Mouse (Mus musculus): ENCODE data around the gene Nfkbie. TPM values are rescaled to one million over a fixed set of nuclear protein-coding genes. Genes with fewer than 3 reads are reported as not detected.
A peak's percentile ranks its signal among the peaks of the same experiment; 100 is the strongest.

Nfkbie gene
- 1 to 10 TPM; 1.8 to 2.8 TPM for total RNA-seq (2021)
- long read RNA-seq, experiment 1, partial matches to known transcripts = 1 of 3 reads
- long read RNA-seq, experiment 1, other reads (novel, unspliced or antisense) = 0 of 3 reads
- long read RNA-seq, experiment 2, partial matches to known transcripts = 0 of 5 reads
- long read RNA-seq, experiment 2, other reads (novel, unspliced or antisense) = 0 of 5 reads

DNA sequence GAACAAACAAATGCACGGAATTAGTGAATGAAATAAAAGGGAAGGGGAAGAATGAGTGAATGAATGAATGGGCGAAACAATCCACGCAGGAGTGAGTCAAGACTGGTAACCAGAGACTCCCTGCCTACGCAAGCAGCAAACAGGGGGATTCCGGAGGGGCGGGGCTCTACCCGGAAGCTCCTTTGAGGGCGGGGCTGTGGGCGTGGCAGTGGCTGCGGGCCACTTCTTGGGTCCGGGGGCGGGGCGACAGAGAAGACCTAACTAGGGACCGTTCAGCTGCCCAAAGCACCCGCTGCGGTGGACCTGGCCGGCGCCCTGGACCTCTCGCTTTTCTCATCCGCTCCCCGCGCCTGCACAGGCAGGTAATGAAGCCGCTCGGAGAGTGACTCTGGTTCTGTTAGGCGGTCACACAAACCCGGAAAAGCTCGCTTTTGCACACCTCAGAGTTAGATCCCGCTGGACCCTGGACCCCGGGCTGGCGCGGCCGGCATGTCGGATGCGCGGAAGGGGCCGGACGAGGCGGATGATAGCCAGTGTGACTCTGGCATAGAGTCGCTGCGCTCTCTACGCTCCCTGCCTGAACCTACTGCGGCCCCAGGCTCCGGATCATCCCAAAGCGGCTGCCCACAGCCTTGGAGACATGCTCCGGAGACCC lies at the start of gene Nfkbie:
Nfkbie (plus strand) TSS at position 252 of the 655 bp plus-strand sequence.
- peak; percentile 88 to 91 for DNase-seq (ENCODE audit: low spot score in 2 of 2)

DNA sequence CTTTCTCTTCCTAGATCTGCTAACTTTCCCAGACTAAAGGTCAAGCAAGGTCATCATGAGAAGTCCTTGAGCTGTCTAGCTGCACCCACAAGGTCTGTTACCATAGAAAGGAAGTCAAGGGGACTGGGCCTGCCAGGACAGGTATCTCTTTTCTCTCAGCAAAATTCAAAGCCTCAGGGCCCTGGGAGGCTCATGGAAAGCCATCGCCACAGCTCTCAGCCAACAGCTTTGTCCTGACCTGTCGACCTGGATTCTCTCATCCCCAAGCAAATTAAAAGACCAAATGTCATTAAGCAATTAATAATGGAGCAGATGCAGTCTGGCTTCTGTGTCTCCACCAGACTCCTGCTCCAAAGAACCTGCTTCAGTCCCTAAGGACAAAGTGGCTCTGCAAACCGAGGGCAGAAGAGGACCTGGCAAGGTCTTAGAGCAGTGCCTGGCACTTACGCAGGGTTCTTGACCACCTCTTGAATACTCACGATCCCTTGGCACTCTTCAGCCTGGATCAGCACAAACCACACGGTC lies 49.5 kb upstream of the Nfkbie start:
- DNase-seq (ENCODE audit: low spot score in 2 of 2) = no peak

DNA sequence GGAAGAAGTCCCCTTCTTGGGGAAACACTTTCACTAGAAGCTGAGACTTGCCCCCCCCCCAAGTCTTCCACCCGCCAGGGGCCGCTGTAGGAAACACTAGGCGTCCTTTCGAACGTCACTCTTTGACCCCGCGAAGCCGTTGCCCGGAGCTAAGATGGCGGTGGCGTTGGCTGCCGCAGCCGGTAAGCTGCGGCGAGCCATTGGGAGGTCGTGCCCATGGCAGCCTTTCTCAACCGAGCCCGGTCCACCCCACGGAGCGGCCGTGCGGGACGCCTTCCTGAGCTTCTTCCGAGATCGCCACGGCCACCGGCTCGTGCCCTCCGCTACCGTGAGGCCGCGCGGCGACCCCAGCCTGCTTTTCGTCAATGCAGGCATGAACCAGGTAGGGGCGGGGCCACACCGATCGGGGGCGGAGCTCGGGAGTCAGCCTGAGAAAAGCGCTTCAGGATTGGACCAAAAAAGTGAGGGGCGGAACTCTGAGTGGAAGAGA lies 48.8 kb upstream of the Nfkbie start, which contains the start of gene Aars2:
Aars2 (plus strand) TSS at position 142 of the 490 bp plus-strand sequence.
- DNase-seq (ENCODE audit: low spot score in 2 of 2) = peak; percentile 92 to 95

DNA sequence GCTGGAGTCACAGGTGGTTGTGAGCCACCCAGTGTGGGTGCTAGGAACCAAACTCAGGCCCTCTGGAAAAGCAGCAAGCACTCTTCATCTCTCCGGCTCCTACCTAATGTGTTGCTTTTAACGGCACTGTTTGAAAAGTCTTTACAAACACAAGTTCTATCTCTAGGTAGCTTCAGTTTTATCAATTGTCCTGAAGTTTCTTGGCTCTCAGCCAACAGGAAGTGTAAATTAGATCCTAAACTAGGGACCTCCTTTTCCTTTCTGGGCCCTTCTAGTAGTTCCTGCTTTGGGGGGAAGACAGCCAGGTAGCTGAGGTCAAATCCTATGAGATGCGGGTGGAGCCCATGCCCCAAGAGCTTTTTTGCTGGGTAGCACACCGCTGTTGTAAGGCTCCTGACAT lies 44.6 kb upstream of the Nfkbie start:
- no peak for DNase-seq (ENCODE audit: low spot score in 2 of 2)

DNA sequence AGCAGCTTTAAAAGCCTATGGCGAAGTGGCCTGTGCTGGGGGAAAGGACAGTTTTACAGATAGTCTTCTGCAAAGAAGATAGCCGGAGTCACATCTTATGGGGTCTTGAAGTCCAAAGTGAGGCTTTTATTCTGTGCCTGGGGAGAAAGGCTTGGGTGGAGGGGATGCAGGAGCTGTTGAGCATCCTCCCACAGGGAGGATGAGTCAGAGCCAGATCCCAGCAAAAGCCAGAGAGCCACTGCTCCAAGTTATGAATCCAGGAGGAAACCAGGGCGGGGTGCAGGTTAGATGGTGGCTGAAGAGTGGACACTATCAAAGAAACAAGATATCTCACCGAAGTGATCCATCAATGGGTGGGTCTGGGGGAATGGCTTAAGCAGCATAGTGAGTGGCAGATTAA lies 43.7 kb upstream of the Nfkbie start:
- DNase-seq (ENCODE audit: low spot score in 2 of 2) = no peak

DNA sequence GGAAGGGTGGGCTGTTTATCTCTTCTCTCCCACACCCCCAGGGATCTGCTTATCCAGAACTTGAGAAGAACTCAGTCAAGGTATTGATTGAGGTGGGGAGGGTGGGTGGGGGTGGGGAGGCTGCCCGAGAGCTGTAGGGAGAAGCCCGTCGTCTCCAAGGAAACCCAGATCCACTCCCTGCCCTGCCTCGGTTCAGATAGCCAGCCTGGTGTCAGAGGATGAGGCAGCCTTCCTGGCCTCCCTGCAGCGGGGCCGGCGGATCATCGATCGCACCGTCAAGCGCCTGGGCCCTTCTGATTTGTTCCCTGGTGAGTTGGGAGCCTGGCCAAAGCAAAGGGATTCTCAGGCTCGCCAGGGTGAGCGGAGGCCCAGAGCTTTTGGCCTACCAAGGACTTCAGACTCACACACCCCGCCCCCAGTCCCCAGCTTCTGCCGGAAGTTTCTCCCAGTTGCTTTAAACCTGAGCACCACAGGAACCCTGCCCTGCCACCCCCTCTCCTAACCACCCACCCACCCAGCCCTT lies 40.2 kb upstream of the Nfkbie start:
- DNase-seq (ENCODE audit: low spot score in 2 of 2) = no peak

DNA sequence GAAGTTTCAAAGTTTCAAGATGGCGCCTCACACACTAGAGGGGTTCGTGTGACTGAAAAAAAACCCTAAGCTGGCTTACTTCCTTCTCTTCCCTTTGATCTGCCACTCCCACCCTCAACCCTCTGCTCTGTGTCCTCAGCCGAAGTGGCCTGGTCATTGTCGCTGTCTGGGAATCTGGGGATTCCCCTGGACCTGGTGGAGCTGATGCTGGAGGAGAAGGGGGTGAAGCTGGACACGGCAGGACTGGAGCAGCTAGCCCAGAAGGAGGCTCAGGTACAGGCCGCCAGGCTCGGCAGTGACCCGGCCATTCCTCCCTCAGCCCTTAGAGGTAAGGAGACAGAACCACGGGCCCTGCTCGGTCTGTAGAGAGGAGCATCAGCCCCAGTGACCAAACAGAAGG lies 39.7 kb upstream of the Nfkbie start:
- DNase-seq (ENCODE audit: low spot score in 2 of 2) = no peak

DNA sequence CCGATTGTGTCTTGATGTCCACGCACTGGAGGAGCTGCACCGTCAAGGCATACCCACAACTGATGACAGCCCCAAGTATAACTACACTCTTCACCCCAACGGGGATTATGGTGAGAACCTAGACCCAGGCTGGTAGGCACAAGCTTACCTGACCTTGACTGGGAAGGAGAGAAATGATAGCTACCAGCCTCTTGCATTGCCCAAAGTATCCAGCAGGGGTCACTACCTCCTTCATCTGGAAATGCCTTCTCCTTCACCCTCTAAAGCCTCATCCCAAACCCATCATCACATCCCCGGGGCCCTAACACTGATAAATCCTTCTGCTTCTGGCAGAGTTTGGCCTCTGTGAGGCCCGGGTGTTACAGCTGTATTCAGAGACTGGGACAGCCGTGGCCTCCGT lies 39.0 kb upstream of the Nfkbie start:
- DNase-seq (ENCODE audit: low spot score in 2 of 2) = peak; percentile 81 to 90

DNA sequence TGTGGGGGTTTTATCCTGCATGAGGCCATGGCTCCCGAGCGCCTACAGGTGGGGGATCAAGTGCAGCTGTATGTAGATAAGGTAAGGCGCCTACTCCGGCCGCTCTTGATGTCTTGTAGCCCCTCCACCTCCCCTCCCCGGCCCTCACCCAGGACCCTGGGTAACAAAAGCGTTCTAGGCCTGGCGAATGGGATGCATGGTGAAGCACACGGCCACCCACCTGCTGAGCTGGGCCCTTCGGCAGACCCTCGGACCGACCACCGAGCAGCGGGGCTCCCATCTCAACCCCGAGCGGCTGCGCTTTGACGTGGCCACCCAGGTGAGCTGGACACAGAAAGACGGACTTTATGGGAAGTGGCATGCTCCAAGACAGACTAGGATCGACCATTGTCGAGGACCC lies 38.4 kb upstream of the Nfkbie start:
- DNase-seq (ENCODE audit: low spot score in 2 of 2) = no peak

DNA sequence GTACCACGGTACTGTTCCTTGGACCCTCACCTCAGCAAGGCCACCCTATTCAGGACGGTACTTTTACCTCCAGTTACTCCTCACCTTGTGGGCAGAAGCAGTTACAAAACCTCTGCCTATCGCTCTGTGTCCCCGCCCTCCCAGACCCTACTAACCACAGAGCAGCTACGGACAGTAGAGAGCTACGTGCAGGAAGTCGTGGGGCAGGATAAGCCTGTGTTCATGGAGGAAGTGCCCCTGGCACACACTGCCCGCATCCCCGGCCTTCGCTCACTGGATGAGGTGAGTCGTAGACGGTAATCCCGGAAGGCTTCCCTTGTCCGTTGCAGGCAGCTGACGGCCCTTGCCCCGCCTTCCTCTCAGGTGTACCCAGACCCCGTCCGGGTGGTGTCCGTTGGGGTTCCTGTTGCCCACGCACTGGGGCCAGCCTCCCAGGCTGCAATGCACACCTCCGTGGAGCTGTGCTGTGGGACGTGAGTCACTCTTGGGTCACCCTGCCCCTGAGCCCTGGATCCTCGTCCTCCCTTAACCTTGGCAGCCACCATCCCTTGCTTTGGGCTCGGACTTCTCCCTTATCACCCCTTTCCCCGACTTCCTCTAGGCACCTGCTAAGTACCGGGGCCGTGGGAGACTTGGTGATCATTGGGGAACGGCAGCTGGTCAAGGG lies 37.8 kb upstream of the Nfkbie start:
- DNase-seq (ENCODE audit: low spot score in 2 of 2) = no peak

DNA sequence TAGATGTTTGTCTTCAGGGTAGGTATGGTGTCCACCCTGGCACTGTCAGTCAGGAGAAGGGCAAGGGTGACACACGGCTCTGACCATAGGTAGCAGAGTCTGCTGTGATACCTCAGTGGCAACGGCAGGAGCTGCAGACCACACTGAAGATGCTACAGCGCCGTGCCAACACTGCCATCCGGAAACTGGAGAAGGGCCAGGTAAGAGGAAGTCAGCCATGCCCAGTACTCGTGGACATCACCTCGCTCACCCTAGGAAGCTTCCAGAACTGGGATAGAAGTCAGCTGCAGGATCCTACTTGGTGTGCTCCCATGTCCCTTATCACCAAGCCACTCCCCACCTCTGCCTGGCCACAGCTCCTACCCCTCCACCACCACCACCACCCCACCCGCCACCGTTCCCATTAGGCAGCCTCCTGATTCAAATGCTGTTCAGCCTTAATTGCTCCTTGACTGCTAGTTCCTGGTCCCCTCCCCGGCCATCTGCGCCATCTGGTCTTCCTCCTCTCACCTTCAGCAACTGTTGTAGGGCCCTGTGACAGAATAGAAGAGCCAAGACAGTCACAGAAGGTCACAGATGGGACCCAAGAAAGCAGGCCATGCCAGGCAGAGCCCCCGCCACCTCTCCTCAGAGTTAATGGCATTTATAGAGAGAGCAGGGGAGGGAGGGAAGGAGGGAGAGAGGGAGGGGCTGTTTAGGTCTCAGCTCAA lies 36.6 kb upstream of the Nfkbie start:
- no peak for DNase-seq (ENCODE audit: low spot score in 2 of 2)

DNA sequence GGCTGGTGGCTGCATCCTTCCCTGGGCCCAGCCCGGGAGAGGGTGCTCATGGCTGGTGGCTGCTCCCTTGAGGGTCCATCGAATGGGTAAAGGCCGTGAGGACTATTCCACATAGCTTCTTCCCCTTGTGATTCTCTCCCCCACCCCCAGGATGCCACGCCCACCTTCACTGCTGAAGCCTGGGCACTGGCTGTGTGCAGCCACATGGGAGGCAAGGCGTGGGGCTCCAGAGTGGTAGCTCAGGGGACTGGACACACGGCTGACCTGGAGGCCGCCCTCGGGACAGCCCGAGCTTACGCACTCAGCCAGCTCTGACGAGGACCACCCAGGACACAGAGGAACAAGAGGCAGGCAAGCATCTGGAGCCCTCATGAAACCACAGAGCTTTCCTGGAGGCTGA lies 35.4 kb upstream of the Nfkbie start:
- DNase-seq (ENCODE audit: low spot score in 2 of 2) = no peak

DNA sequence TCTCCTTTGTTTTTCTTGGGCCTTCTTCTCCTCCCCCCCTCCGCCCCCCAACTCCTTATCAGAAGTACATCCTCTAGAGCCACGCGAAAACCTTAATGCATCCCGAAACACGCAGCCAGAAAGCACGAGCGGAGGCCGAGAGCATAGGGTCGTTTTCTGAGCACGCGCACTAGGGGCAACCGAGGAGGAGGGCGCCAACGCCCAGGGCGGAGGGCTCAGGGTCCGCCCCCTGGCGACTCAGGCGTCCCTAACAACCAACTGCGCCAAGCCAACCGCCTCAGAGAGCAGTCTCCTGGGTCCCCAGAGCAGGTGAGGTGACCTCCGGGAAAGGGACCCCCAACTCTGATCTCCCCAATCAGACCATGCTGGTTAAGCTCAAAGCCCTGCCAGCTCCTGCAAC lies 32.2 kb upstream of the Nfkbie start, which contains the start of gene Tcte1:
Tcte1 (plus strand) TSS at position 172 of the 400 bp plus-strand sequence.
- no peak for DNase-seq (ENCODE audit: low spot score in 2 of 2)

DNA sequence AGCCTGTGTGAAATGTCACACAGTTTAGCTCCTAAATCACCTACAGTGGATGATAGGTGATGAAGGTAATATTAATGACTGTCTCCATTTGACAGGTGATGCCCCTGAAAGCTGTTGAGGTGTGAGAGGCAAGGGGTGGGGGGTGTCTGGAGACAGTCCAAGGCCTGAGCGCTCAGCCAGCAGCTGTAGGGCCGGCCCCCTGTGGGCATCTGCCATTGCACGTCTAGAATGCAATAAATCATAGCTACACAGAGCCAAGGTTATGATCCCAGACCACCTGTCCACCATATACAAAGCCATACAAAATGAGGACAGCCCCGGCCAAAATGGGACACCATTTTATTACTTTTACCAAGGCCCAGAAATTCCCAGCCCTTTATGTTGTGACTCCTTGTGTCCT lies 30.5 kb upstream of the Nfkbie start:
- no peak for DNase-seq (ENCODE audit: low spot score in 2 of 2)

DNA sequence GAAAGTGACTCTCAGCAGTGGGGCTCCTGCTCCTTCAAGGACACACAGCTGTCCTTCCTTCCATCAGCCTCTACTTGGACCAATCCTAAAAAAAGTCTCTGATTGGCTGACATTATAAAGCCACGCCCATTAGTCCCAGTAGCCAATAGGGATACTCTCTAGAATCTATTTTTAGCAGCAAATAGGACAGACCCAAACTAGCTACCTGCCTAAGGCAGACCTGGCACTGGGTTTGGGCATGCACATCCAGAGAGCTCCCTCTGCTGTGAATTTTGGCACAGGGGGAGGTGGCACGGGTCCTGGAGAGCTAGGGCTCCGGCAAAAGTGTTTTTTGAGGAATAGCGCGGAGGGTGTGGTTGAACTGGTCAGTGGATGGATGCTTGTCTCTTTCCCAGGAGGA lies 28.9 kb upstream of the Nfkbie start:
- DNase-seq (ENCODE audit: low spot score in 2 of 2) = no peak

DNA sequence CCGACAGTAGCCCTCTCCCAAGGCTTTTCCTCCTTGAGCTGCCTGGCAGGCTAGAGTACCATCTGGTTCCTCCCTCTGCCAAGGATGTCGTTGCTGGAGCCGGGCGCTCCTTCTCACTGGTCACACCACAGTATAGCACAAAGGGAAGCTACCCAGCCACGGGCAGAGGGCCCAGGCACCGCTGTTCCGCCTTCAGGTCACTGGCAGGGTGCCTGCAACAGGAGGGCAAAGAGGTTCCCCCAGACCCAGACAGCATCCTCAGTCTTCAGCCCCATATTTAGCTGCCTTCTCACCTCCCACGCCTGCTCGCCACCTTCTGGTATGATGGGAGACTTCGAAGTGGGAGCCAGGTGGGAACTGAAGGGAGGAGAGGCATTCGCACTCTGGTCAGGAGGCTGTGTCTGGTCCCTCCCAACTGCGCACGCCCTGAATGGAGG lies 25.1 kb upstream of the Nfkbie start:
- DNase-seq (ENCODE audit: low spot score in 2 of 2) = peak; percentile 79 to 84

DNA sequence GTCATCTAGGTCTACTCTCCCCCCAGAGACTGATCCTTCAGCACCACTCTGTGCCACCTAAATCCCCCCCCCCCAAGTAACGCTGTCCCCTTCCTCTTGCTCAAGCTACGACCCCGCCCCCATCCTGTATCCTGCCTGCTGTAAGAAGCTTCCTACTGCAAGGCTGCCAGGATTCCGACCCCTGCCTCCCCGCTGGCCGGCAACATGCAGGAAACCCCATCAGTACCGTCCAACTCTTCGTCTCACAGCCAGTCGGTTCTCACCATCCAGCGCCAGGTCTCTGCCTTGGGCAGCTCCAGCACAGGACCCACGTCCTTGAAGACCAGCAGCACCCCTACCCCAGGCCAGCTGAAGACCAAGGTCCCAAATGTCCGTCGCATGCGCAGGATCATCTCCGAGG lies 22.6 kb upstream of the Nfkbie start:
- no peak for DNase-seq (ENCODE audit: low spot score in 2 of 2)

DNA sequence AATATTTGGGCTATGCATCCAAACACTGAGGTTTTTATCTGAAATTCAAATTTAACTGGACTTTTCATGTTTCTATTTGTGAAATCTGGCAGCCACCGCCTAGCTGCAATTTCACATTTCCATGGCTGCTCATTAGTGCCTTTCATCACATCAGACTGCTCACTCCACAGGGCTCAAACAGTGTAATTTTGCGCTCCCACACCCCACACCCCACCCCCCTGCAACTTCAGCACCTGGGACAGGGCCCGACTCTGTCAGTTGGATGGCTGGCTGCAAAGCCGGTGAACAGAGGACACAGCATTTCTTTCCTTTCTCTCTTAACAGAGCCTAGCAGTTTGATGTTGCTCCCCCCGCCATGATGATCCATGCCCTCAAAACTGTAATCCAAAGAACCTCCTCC lies 19.2 kb upstream of the Nfkbie start:
- no peak for DNase-seq (ENCODE audit: low spot score in 2 of 2)

DNA sequence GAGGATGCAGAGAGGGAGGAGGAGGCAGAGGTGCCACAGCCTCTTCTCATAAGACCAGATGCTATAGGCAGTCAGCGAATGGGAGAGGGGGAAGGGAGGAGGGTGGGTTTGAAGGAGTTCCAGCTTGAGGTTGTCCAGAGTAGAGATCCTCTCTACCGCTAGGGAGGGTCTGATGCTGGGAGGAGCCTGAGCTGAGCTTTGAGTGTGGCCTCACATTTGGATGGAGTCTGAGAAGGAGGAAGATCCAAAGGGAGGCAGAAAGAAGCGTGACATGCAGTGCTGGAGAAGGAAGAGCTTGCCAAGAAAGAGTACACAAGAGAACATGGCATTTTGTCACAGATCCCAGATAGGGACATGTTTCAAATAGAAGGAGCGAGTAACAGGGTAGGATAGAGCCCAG lies 17.1 kb upstream of the Nfkbie start:
- no peak for DNase-seq (ENCODE audit: low spot score in 2 of 2)

DNA sequence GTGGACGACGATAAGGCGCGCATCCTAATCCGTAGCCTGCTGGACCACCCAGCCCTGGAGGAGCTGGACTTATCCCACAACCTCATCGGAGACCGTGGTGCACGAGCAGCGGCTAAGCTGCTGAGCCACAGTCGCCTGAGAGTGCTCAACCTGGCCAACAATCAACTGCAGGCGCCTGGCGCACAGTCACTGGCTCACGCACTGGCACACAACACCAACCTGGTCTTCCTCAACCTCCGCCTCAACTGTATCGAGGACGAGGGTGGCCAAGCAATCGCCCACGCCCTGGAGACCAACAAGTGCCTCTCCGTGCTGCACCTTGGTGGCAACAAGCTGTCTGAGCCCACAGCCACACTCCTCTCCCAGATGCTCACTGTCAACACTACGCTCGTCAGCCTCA lies 15.8 kb upstream of the Nfkbie start:
- DNase-seq (ENCODE audit: low spot score in 2 of 2) = peak; percentile 54 to 59

DNA sequence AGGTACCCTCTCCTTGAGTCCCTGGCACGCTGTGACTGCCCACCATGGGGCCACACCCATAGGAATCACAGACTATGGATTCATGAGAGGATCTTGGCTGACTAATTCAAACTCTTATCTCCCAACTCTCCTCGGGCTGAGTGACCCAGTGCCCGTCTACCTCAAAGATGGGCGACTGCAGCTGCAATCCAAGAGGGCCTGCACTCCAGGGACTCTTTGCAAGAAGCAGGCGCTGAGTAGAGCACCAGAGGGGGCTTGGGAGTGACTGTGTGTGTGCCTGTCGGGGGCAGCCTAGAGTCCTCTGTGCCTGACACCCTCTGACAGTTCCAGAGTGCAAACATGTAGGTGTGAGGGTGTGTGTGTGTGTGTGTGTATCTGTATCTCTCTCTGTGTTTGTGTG lies 13.4 kb upstream of the Nfkbie start:
- no peak for DNase-seq (ENCODE audit: low spot score in 2 of 2)
